Mouse (Mus musculus) macrophage (primary cell): Measurements from ENCODE around the gene Manba. TPM values are rescaled to one million over a fixed set of nuclear protein-coding genes. Genes with fewer than 3 reads are reported as not detected.

Source experiments
- H3K27ac ChIP-seq: fragments of 350-480 bp; formaldehyde crosslinking; 2 replicates; pipeline ENCODE4 v1.9.0; 2021
- H3K36me3 ChIP-seq: fragments of 350-480 bp; formaldehyde crosslinking; 2 replicates; pipeline ENCODE4 v1.9.0; 2021; ENCODE audit errors: inconsistent target
- H3K4me3 ChIP-seq: fragments of 350-480 bp; formaldehyde crosslinking; 2 replicates; pipeline ENCODE4 v1.9.0; 2021; ENCODE audit errors: inconsistent target
- H3K79me2 ChIP-seq: fragments of 350-480 bp; formaldehyde crosslinking; 2 replicates; pipeline ENCODE4 v1.9.0; 2021; ENCODE audit errors: inconsistent target
- WGBS: methylation state at CpG from one replicate; pipeline ENCODE4 v1.1.7; 2026; ENCODE audit warnings: inconsistent platforms; ENCODE audit not compliant: missing documents; 5-methylcytosine and 5-hydroxymethylcytosine counted together
- polyA plus RNA-seq: library from polyadenylated mRNA; stranded (reverse); fragments of 250-400 nt; gene quantifications from 3 replicates; pipeline ENCODE4 v1.2.4, GENCODE M21; 2018; ENCODE audit warnings: inconsistent platforms

The Manba gene
- polyA plus RNA-seq, 1 experiment from 2014 or later = 27.0 TPM

GRCm38 (mm10) chr3:135591376-135591775 is 106.0 kb downstream of the Manba start:
- Histone ChIP-seq H3K27ac (no peak overlapping the region), H3K36me3 (peaks cover 78% of the 10 kb centered on the region), H3K79me2 (no peaks in the 10 kb centered on the region), H3K4me3 (no peak overlapping the region)
- WGBS = 94% methylated on average over 4 of the region's 5 CpGs

GRCm38 (mm10) chr3:135592011-135592410 is 106.6 kb downstream of the Manba start:
- Histone ChIP-seq H3K36me3 (peaks cover 72% of the 10 kb centered on the region), H3K27ac (no peak overlapping the region), H3K79me2 (no peaks in the 10 kb centered on the region), H3K4me3 (no peak overlapping the region)
- WGBS = 100% methylated on average over 4 of the region's 4 CpGs

- no peaks in the 10 kb centered on the region for H3K79me2 ChIP-seq
- H3K4me3 ChIP-seq = no peak overlapping the region
- H3K36me3 ChIP-seq = peaks cover 48% of the 10 kb centered on the region
- peak overlapping the region; percentile 10; the same call in 1 of the 2 replicates for H3K27ac ChIP-seq
- WGBS = 44% methylated on average over 21 of the region's 21 CpGs
Observed at GRCm38 (mm10) chr3:135594238-135594917, 109.0 kb downstream of the Manba start.

DNA sequence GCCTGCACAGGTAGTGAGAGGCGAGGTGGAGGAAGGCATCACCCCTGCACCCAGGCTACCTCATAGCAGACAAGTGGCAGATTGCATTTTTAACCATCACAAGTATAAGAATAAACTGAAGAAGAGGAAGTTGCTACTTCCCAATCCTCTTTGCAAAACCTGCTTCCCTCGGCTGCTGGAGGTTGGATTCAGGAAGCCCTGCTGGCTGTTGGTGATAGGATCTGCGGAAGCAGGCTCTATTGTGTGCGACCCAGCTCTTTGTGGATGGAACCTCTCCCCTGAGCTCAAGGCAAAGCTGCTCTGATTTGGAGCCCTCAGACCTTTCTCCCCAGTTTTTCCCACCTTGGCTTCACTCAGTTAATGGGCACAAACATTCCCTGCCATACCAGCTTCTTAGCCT is 111.6 kb downstream of the Manba start:
- Histone ChIP-seq H3K27ac (peak overlapping the region; percentile 51), H3K4me3 (no peak overlapping the region), H3K79me2 (no peaks in the 10 kb centered on the region), H3K36me3 (peaks cover 43% of the 10 kb centered on the region)
- WGBS = 3% methylated on average over 4 of the region's 4 CpGs

GRCm38 (mm10) chr3:135598355-135598754 is 112.9 kb downstream of the Manba start:
- Histone ChIP-seq H3K4me3 (no peak overlapping the region), H3K36me3 (peaks cover 30% of the 10 kb centered on the region), H3K79me2 (no peaks in the 10 kb centered on the region), H3K27ac (no peak overlapping the region)
- 100% methylated on average over 2 of the region's 3 CpGs for WGBS

- WGBS = 8% methylated on average over 10 of the region's 10 CpGs
Observed at GRCm38 (mm10) chr3:135602731-135603130, 117.3 kb downstream of the Manba start.

GRCm38 (mm10) chr3:135604626-135605417 is 119.4 kb downstream of the Manba start:
- H3K27ac ChIP-seq = 0 out of 2 replicates have a peak overlapping the region, but pooled peaks have one; percentile 8
- peaks cover 54% of the 10 kb centered on the region for H3K36me3 ChIP-seq
- peaks cover 9% of the 10 kb centered on the region; the same call in 1 of the 2 replicates for H3K79me2 ChIP-seq
- no peak overlapping the region for H3K4me3 ChIP-seq
- WGBS = 58% methylated on average over 10 of the region's 10 CpGs

More at GRCm38 (mm10) chr3:135602731-135603130, 117.3 kb downstream of the Manba start:
- H3K27ac ChIP-seq = peak overlapping the region; percentile 58
- peaks cover 46% of the 10 kb centered on the region for H3K36me3 ChIP-seq
- H3K79me2 ChIP-seq = peaks cover 9% of the 10 kb centered on the region; the same call in 1 of the 2 replicates
- no peak overlapping the region for H3K4me3 ChIP-seq

DNA sequence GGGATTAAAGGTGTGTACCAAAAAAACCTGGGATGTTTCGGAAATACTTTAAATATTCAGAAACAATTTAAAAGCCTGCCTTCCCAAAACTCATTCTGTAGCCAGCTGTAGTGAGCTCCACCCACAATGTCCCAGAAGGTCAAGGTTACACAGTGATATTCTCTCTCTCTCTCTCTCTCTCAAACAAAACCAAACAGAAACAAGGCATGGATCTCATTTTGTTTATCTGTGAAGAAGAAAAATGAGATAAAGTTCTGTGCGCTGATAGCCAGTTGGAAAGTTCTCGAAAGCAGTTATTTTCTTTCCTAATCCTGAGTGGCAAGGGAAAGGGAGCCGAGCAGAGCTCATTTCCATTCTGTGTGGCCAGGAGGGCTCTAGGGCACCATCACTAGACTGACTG is 120.1 kb downstream of the Manba start:
- peaks cover 9% of the 10 kb centered on the region; the same call in 1 of the 2 replicates for H3K79me2 ChIP-seq
- no peak overlapping the region for H3K4me3 ChIP-seq
- H3K36me3 ChIP-seq = peaks cover 53% of the 10 kb centered on the region
- no peak overlapping the region for H3K27ac ChIP-seq
- WGBS = 94% methylated on average over 4 of the region's 4 CpGs

DNA sequence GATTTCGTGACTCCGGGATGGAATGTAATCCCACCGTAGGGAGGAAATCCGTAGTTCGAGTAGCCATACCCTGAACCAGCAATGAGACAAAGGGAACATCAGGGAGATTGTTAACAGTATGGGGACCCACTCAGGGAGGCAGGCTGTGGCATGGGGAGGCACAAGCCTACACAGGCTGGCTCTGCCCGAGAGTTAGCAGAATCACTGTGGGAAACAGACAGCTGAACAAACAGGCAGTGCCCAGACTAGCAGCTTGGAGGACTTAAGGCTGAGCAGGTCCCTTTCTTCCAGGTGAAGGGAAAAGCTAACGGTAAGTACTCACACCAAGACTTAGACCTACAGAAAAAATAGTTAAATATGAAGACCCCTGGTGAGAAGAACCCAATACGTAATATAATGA is 121.2 kb downstream of the Manba start:
- peaks cover 9% of the 10 kb centered on the region; the same call in 1 of the 2 replicates for H3K79me2 ChIP-seq
- WGBS = 72% methylated on average over 8 of the region's 8 CpGs
- peak overlapping the region; percentile 80 for H3K27ac ChIP-seq
- no peak overlapping the region for H3K4me3 ChIP-seq
- H3K36me3 ChIP-seq = peaks cover 49% of the 10 kb centered on the region

DNA sequence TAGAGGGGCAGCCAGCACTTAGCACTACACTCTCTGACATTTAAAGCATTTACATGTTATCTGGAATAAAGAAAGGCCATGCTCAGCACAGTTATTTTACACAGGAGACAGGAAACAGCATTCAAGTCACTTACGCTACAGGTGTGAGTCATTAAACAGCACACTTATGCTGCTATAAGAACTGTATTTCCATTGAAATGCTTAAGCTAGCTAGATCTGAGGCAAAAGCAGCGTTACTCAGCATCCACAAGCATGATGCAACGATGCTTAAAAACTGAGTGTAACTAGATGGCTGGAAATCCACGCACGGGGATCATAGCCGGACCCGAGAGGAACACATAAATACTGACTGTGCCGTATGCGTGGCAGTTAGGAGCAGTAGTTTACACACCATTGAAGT is 121.6 kb downstream of the Manba start:
- Histone ChIP-seq H3K36me3 (peaks cover 52% of the 10 kb centered on the region), H3K27ac (peak overlapping the region; percentile 80), H3K79me2 (peaks cover 9% of the 10 kb centered on the region; the same call in 1 of the 2 replicates), H3K4me3 (peak overlapping the region; percentile 27; the same call in 1 of the 2 replicates)
- 6% methylated on average over 9 of the region's 9 CpGs for WGBS

- 1% methylated on average over 24 of the region's 24 CpGs for WGBS
- Histone ChIP-seq H3K27ac (peak overlapping the region; percentile 80), H3K79me2 (peaks cover 9% of the 10 kb centered on the region; the same call in 1 of the 2 replicates), H3K36me3 (peaks cover 60% of the 10 kb centered on the region), H3K4me3 (peak overlapping the region; percentile 27)
Observed at GRCm38 (mm10) chr3:135607660-135608473, 122.5 kb downstream of the Manba start.

DNA sequence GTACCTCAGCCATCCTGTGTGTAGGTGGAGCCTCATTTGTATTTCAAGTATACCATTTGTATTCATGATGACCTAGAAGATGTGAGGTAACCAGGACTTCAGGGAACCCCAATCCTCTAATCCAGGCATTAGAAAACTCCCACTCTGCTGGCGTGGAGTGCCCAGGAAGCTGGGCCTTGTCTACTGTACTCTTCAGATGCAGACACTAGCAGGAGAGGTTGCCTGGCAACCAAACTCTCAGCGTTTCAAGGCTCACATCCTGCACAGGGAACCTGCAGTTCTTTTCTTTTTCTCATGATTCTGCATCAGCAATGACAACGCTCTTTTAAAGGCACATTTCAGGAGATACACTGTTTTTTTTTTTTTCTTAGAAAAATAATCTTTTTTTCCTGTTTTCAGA is 124.8 kb downstream of the Manba start:
- Histone ChIP-seq H3K4me3 (no peak overlapping the region), H3K79me2 (peaks cover 9% of the 10 kb centered on the region; the same call in 1 of the 2 replicates), H3K27ac (no peak overlapping the region), H3K36me3 (peaks cover 68% of the 10 kb centered on the region)
- 38% methylated on average over 3 of the region's 3 CpGs for WGBS

DNA sequence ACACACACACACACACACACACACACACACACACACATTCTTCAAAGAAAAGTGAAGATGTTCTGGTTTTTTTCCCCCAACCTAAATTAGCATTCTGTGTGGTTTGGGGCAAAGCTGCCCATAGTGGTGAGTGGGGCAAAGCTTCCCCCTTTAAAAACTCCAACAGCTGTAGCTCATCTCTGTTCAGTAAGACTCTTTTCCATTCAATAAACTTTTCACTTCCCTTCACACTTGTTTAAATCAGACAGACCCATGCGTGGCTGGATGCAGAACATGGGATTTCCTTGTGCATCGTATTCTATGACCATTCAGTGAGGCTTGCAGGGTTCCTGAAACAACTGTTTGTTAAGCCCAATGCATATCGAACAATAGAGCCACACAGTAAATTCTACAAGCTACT is 129.0 kb downstream of the Manba start:
- no peak overlapping the region for H3K27ac ChIP-seq
- H3K79me2 ChIP-seq = no peaks in the 10 kb centered on the region
- 63% methylated on average over 3 of the region's 3 CpGs for WGBS
- no peak overlapping the region for H3K4me3 ChIP-seq
- H3K36me3 ChIP-seq = peaks cover 75% of the 10 kb centered on the region

GRCm38 (mm10) chr3:135616730-135617129 is 131.3 kb downstream of the Manba start:
- H3K4me3 ChIP-seq = no peak overlapping the region
- H3K27ac ChIP-seq = 0 out of 2 replicates have a peak overlapping the region, but pooled peaks have one; percentile 1
- WGBS = 14% methylated on average over 7 of the region's 7 CpGs
- H3K36me3 ChIP-seq = peaks cover 67% of the 10 kb centered on the region
- H3K79me2 ChIP-seq = peaks cover under 1% of the 10 kb centered on the region; the same call in 1 of the 2 replicates
